Mouse (Mus musculus) R1 (cell line): Measurements from ENCODE around the gene Dot1l.

Experiments
- DNase-seq: peaks from one replicate; pipeline ENCODE4 v3.0.0-alpha.2; 2018; ENCODE audit warnings: low read depth, low spot score

The Dot1l gene

GRCm38 (mm10) chr10:80757717-80758116 lies 2.7 kb downstream of the Dot1l start:
- DNase-seq = peak; percentile 65

- no peak for DNase-seq
These were observed 3.6 kb downstream of the Dot1l start for GRCm38 (mm10) chr10:80758651-80759050.

GRCm38 (mm10) chr10:80760596-80761524 lies 5.9 kb downstream of the Dot1l start:
- no peak for DNase-seq

- DNase-seq = no peak
These were observed 6.8 kb downstream of the Dot1l start for GRCm38 (mm10) chr10:80761821-80762220.

GRCm38 (mm10) chr10:80763502-80763901 lies 8.5 kb downstream of the Dot1l start:
- DNase-seq = no peak

GRCm38 (mm10) chr10:80765746-80766145 lies 10.7 kb downstream of the Dot1l start:
- no peak for DNase-seq

- peak; percentile 73 for DNase-seq
These were observed 11.3 kb downstream of the Dot1l start for GRCm38 (mm10) chr10:80766161-80766815.

GRCm38 (mm10) chr10:80768365-80768764 lies 13.4 kb downstream of the Dot1l start:
- no peak for DNase-seq

- DNase-seq = no peak
These were observed 18.8 kb downstream of the Dot1l start for GRCm38 (mm10) chr10:80773816-80774215.

- peak; percentile 70 for DNase-seq
These were observed 19.5 kb downstream of the Dot1l start for GRCm38 (mm10) chr10:80774549-80774948.

- no peak for DNase-seq
These were observed 20.0 kb downstream of the Dot1l start for GRCm38 (mm10) chr10:80774981-80775380.

- DNase-seq = no peak
These were observed 20.7 kb downstream of the Dot1l start for GRCm38 (mm10) chr10:80775731-80776130.

GRCm38 (mm10) chr10:80776358-80776869 lies 21.4 kb downstream of the Dot1l start:
- no peak for DNase-seq

- no peak for DNase-seq
These were observed 22.1 kb downstream of the Dot1l start for GRCm38 (mm10) chr10:80777123-80777522.

- DNase-seq = no peak
These were observed 24.6 kb downstream of the Dot1l start for GRCm38 (mm10) chr10:80779565-80779964.

- DNase-seq = no peak
These were observed 29.3 kb downstream of the Dot1l start for GRCm38 (mm10) chr10:80784302-80784701.

- DNase-seq = no peak
These were observed 29.9 kb downstream of the Dot1l start for GRCm38 (mm10) chr10:80784871-80785270.

GRCm38 (mm10) chr10:80785963-80786362 lies 31.0 kb downstream of the Dot1l start:
- DNase-seq = no peak

GRCm38 (mm10) chr10:80787517-80787916 lies 32.5 kb downstream of the Dot1l start:
- no peak for DNase-seq

- no peak for DNase-seq
These were observed 35.9 kb downstream of the Dot1l start for GRCm38 (mm10) chr10:80790761-80791404.

- peak; percentile 42 for DNase-seq
These were observed 36.6 kb downstream of the Dot1l start for GRCm38 (mm10) chr10:80791476-80792174.
